Mouse (Mus musculus) heart, embryonic 10.5 days (tissue): ENCODE measurements at regions not wholly inside any gene's neighbourhood (a gene's known extent, or its start where the extent isn't known, plus 50 kb on each side); places are given as distances from the start of the nearest gene placed in this dataset.
A peak's percentile ranks its signal among the peaks of the same experiment; 100 is the strongest.
"Not testable (repeated sequence)": the region's sequence is repeated elsewhere in the genome, so short reads cannot be mapped to it uniquely, and the experiment has no call there.

Experiments used
- DNase-seq: peaks from one replicate; pipeline ENCODE4 v3.0.0-alpha.2; 2017; ENCODE audit warnings: low spot score
- H3K27ac ChIP-seq: fragments of 300-500 bp; sonication (generic); 2 replicates; pipeline ENCODE4 v1.5.1; 2016; ENCODE audit warnings: mild to moderate bottlenecking
- H3K27me3 ChIP-seq: fragments of 300-500 bp; sonication (generic); 2 replicates; pipeline ENCODE4 v1.6.1; 2016; ENCODE audit warnings: mild to moderate bottlenecking; ENCODE audit not compliant: poor library complexity, insufficient read depth, severe bottlenecking
- H3K36me3 ChIP-seq: fragments of 300-500 bp; sonication (generic); 2 replicates; pipeline ENCODE4 v1.6.1; 2016; ENCODE audit warnings: mild to moderate bottlenecking, moderate library complexity
- H3K4me1 ChIP-seq: fragments of 300-500 bp; sonication (generic); 2 replicates; pipeline ENCODE4 v1.6.1; 2016; ENCODE audit warnings: mild to moderate bottlenecking
- H3K4me3 ChIP-seq: fragments of 300-500 bp; sonication (generic); 2 replicates; pipeline ENCODE4 v1.5.1; 2016; ENCODE audit warnings: mild to moderate bottlenecking, moderate library complexity
- H3K9me3 ChIP-seq: fragments of 300-500 bp; sonication (generic); 2 replicates; pipeline ENCODE4 v1.6.1; 2016; ENCODE audit warnings: mild to moderate bottlenecking, moderate library complexity
- WGBS: fragments of 180-500 bp; shearing (Covaris S2); methylation state at CpG from one replicate; pipeline ENCODE4 v1.1.7; 2016; 5-methylcytosine and 5-hydroxymethylcytosine counted together

GRCm38 (mm10) chr13:12726831-12727230 is 73.0 kb downstream of the Prl2c3 start:
- H3K4me3 ChIP-seq, DNase-seq, H3K27me3 ChIP-seq, H3K36me3 ChIP-seq, H3K27ac ChIP-seq, H3K9me3 ChIP-seq, H3K4me1 ChIP-seq: not testable (repeated sequence)

- not testable (repeated sequence) for H3K27ac ChIP-seq, H3K9me3 ChIP-seq, DNase-seq, H3K36me3 ChIP-seq, H3K4me3 ChIP-seq, H3K27me3 ChIP-seq, H3K4me1 ChIP-seq
- 71% methylated on average over 7 of the region's 7 CpGs for WGBS
Observed at GRCm38 (mm10) chr13:12717972-12718546, 81.8 kb downstream of the Prl2c3 start.

- Histone ChIP-seq H3K27me3 (no peaks in the 10 kb centered on the region), H3K4me3 (no peak overlapping the region), H3K27ac (no peak overlapping the region), H3K9me3 (no peaks in the 10 kb centered on the region), H3K4me1 (no peaks in the 10 kb centered on the region), H3K36me3 (no peaks in the 10 kb centered on the region)
- DNase-seq = no peak
- 68% methylated on average over 7 of the region's 7 CpGs for WGBS
Observed at GRCm38 (mm10) chr13:12711471-12712273, 88.2 kb downstream of the Prl2c3 start.

- H3K4me3 ChIP-seq = 0 out of 2 replicates have a peak overlapping the region, but pooled peaks have one; percentile 31
- 4% methylated on average over 19 of the region's 27 CpGs for WGBS
- H3K4me1 ChIP-seq, H3K36me3 ChIP-seq, H3K27ac ChIP-seq, H3K27me3 ChIP-seq, H3K9me3 ChIP-seq: not testable (repeated sequence)
- DNase-seq = peak; percentile 76
Observed at GRCm38 (mm10) chr13:12702804-12703612, 96.9 kb downstream of the Prl2c3 start.

- not testable (repeated sequence) for H3K27me3 ChIP-seq, H3K27ac ChIP-seq, DNase-seq, H3K36me3 ChIP-seq, H3K9me3 ChIP-seq, H3K4me1 ChIP-seq
- H3K4me3 ChIP-seq = peak overlapping the region; percentile 37; the same call in 1 of the 2 replicates
- under 1% methylated on average over 28 of the region's 46 CpGs for WGBS
Observed at GRCm38 (mm10) chr13:12702111-12702803, 97.6 kb downstream of the Prl2c3 start.

- not testable (repeated sequence) for H3K9me3 ChIP-seq, H3K27ac ChIP-seq, H3K27me3 ChIP-seq, H3K4me3 ChIP-seq, H3K36me3 ChIP-seq, H3K4me1 ChIP-seq, DNase-seq
- WGBS = 44% methylated on average over 6 of the region's 7 CpGs
Observed at GRCm38 (mm10) chr13:12693593-12694118, 106.2 kb downstream of the Prl2c3 start.

GRCm38 (mm10) chr13:12688778-12689177 is 111.1 kb downstream of the Prl2c3 start:
- not testable (repeated sequence) for H3K9me3 ChIP-seq, H3K27ac ChIP-seq, H3K27me3 ChIP-seq, H3K36me3 ChIP-seq, H3K4me3 ChIP-seq, DNase-seq, H3K4me1 ChIP-seq
- WGBS = no CpG with 5 or more reads among the region's 1 CpGs

- not testable (repeated sequence) for H3K9me3 ChIP-seq, H3K27me3 ChIP-seq, H3K4me3 ChIP-seq, H3K36me3 ChIP-seq, H3K27ac ChIP-seq, DNase-seq, H3K4me1 ChIP-seq
- WGBS = 69% methylated on average over 3 of the region's 5 CpGs
Observed at GRCm38 (mm10) chr13:12688149-12688548, 111.7 kb downstream of the Prl2c3 start.

- not testable (repeated sequence) for H3K4me1 ChIP-seq, H3K27me3 ChIP-seq, H3K27ac ChIP-seq, H3K36me3 ChIP-seq, H3K9me3 ChIP-seq, H3K4me3 ChIP-seq, DNase-seq
- WGBS = 79% methylated on average over 6 of the region's 6 CpGs
Observed at GRCm38 (mm10) chr13:12680954-12681571, 115.4 kb downstream of the Ero1lb start.

GRCm38 (mm10) chr13:12680283-12680953 is 114.7 kb downstream of the Ero1lb start:
- DNase-seq, H3K9me3 ChIP-seq, H3K36me3 ChIP-seq, H3K27ac ChIP-seq, H3K27me3 ChIP-seq, H3K4me1 ChIP-seq: not testable (repeated sequence)
- 12% methylated on average over 19 of the region's 19 CpGs for WGBS
- peak overlapping the region; percentile 41; the same call in 1 of the 2 replicates for H3K4me3 ChIP-seq

- no peak overlapping the region for H3K27ac ChIP-seq
- no peak for DNase-seq
- no peaks in the 10 kb centered on the region for H3K4me1 ChIP-seq
- H3K36me3 ChIP-seq = no peaks in the 10 kb centered on the region
- 70% methylated on average over 2 of the region's 2 CpGs for WGBS
- no peaks in the 10 kb centered on the region for H3K9me3 ChIP-seq
- no peak overlapping the region for H3K4me3 ChIP-seq
- no peaks in the 10 kb centered on the region for H3K27me3 ChIP-seq
Observed at GRCm38 (mm10) chr13:12677372-12677771, 111.7 kb downstream of the Ero1lb start.

- not testable (repeated sequence) for H3K9me3 ChIP-seq, H3K36me3 ChIP-seq, H3K27ac ChIP-seq, DNase-seq, H3K4me3 ChIP-seq, H3K27me3 ChIP-seq, H3K4me1 ChIP-seq
- 86% methylated on average over 2 of the region's 2 CpGs for WGBS
Observed at GRCm38 (mm10) chr13:12671011-12671410, 105.3 kb downstream of the Ero1lb start.
